Mouse (Mus musculus) forebrain, embryonic 15.5 days (tissue): Measurements from ENCODE around the gene Kcnh5. TPM values are rescaled to one million over a fixed set of nuclear protein-coding genes. Genes with fewer than 3 reads are reported as not detected.

Experiments used
- ATAC-seq: fragments of 200-750 bp; cut with Nextera tagmentation; replicated peaks from 2 replicates; pipeline ENCODE4 v1.8.0; 2017; ENCODE audit warnings: mild to moderate bottlenecking, moderate TSS enrichment, moderate library complexity
- H3K27ac ChIP-seq: fragments of 300-500 bp; sonication (generic); replicated peaks from 2 replicates; pipeline ENCODE4 v1.5.1; 2015; ENCODE audit warnings: mild to moderate bottlenecking, inconsistent platforms
- H3K27me3 ChIP-seq: fragments of 300-500 bp; sonication (generic); 2 replicates; pipeline ENCODE4 v1.6.1; 2015; ENCODE audit warnings: inconsistent platforms
- H3K36me3 ChIP-seq: fragments of 300-500 bp; sonication (generic); 2 replicates; pipeline ENCODE4 v1.6.1; 2015; ENCODE audit warnings: mild to moderate bottlenecking, inconsistent platforms
- H3K4me1 ChIP-seq: fragments of 300-500 bp; sonication (generic); 2 replicates; pipeline ENCODE4 v1.6.1; 2015; ENCODE audit warnings: inconsistent platforms
- H3K4me2 ChIP-seq: fragments of 300-500 bp; sonication (generic); replicated peaks from 2 replicates; pipeline ENCODE4 v1.6.1; 2015; ENCODE audit warnings: mild to moderate bottlenecking, inconsistent platforms
- H3K4me3 ChIP-seq: fragments of 300-500 bp; sonication (generic); 2 replicates; pipeline ENCODE4 v1.5.1; 2015; ENCODE audit warnings: mild to moderate bottlenecking, inconsistent platforms
- H3K9ac ChIP-seq: fragments of 300-500 bp; sonication (generic); replicated peaks from 2 replicates; pipeline ENCODE4 v1.6.1; 2015; ENCODE audit warnings: mild to moderate bottlenecking, inconsistent platforms
- H3K9me3 ChIP-seq: fragments of 300-500 bp; sonication (generic); 2 replicates; pipeline ENCODE4 v1.6.1; 2016; ENCODE audit warnings: inconsistent platforms
- WGBS: fragments of 180-500 bp; shearing (Covaris S2); methylation state at CpG from one replicate; pipeline ENCODE4 v1.1.7; 2015; ENCODE audit warnings: mixed read lengths; 5-methylcytosine and 5-hydroxymethylcytosine counted together
- polyA plus RNA-seq: library from polyadenylated mRNA; unstranded; fragments of >200 nt; fragmentation: Nextera tagmentation; extraction: Ambion mirVana; gene quantifications from 2 replicates; pipeline ENCODE4 v1.2.1, GENCODE M21; 2015

Gene Kcnh5
- polyA plus RNA-seq, 1 experiment from 2014 or later: 3.4 TPM

- Histone ChIP-seq H3K27me3 (no peaks in the 10 kb centered on the region), H3K9ac (no peak overlapping the region), H3K4me2 (no peak overlapping the region), H3K36me3 (no peaks in the 10 kb centered on the region), H3K9me3 (no peaks in the 10 kb centered on the region), H3K4me1 (peaks cover 7% of the 10 kb centered on the region; the same call in 1 of the 2 replicates), H3K4me3 (no peak overlapping the region), H3K27ac (no peak overlapping the region)
- peak; percentile 80 for ATAC-seq
- WGBS: 59% methylated on average over 12 of the region's 12 CpGs
Measured at GRCm38 (mm10) chr12:74848611-74849347, 328.4 kb downstream of the Kcnh5 start.

Other genes with a start within 250 kb of the Kcnh5 start
- 13.8 and 15.0 TPM in 2 replicates for gene Rhoj, start 131.0 kb upstream of the Kcnh5 start, polyA plus RNA-seq
- gene Gphb5, start 239.4 kb upstream of the Kcnh5 start, polyA plus RNA-seq: not detected in 2 replicates